In genomic region chr12:76790446-76791084, GRCm38 (mm10) we compare ENCODE assay signal across 16 mouse cellular contexts. TPM values are rescaled to one million over a fixed set of nuclear protein-coding genes. Genes with fewer than 3 reads are reported as not detected.
A peak's percentile ranks its signal among the peaks of the same experiment; 100 is the strongest.
DNase-seq lines count a peak whose midpoint lies in the region; ATAC-seq and TF ChIP-seq lines count a peak whose summit lies in the region.
"Had no signal": no experiment of that assay in that cellular context is flagged by ENCODE, and none has a peak within 500 bp of the region (broad histone marks: within the 10 kb centered on the region; RNA-seq: fewer than 3 reads in every experiment).

No protein-coding gene starts in this region.

- H3K36me3 ChIP-seq in heart, embryonic 12.5 days, result no peaks in the 10 kb centered on the region
- no peaks in the 10 kb centered on the region for H3K36me3 ChIP-seq in intestine, embryonic 14.5 days (ENCODE audit: control insufficient read depth, insufficient read depth, low read length)
- H3K36me3 ChIP-seq in intestine, postnatal 0 days (ENCODE audit: control insufficient read depth, insufficient read depth), result peaks cover 4% of the 10 kb centered on the region; the same call in 1 of the 2 replicates
- H3K36me3 ChIP-seq: hindbrain, embryonic 13.5 days; limb, embryonic 13.5 days had no signal

- no peak for DNase-seq in heart, postnatal 25 days (ENCODE audit: low spot score)
- no peak for DNase-seq in intestine, embryonic 14.5 days (ENCODE audit: low spot score)
- peak; percentile 43 for DNase-seq in MEL-GATA-1-ER (ENCODE audit: extremely low read depth, low read depth)
- DNase-seq in spleen, postnatal 36 days (ENCODE audit: low spot score in 2 of 2), result no peak
- DNase-seq: cerebellum, adult 9-11 months; gastrocnemius, postnatal 36 days; kidney, adult 18-20 months; kidney, postnatal 25 days; liver, postnatal 0 days; thymus, adult 2 months had no signal

- H3K4me3 ChIP-seq in heart, embryonic 12.5 days, result peak overlapping the region; percentile 6; the same call in 1 of the 2 replicates
- H3K4me3 ChIP-seq in intestine, embryonic 14.5 days (ENCODE audit: low read depth, low read length), result no peak overlapping the region
- no peak overlapping the region for H3K4me3 ChIP-seq in intestine, postnatal 0 days (ENCODE audit: low read depth, low read length)
- H3K4me3 ChIP-seq: hindbrain, embryonic 13.5 days; limb, embryonic 13.5 days had no signal

- TF ChIP-seq CTCF in intestine, postnatal 0 days (IDR thresholded peaks at IDR 0.05; ENCODE audit: low read depth), result no peak

- peak overlapping the region; percentile 55 for H3K4me2 ChIP-seq in heart, embryonic 12.5 days
- no peak overlapping the region for H3K4me2 ChIP-seq in intestine, embryonic 14.5 days (ENCODE audit: low read length)
- H3K4me2 ChIP-seq in intestine, postnatal 0 days (replicated peaks; ENCODE audit: low read depth), result no peak overlapping the region
- H3K4me2 ChIP-seq: hindbrain, embryonic 13.5 days; limb, embryonic 13.5 days had no signal

- peaks cover 23% of the 10 kb centered on the region for H3K4me1 ChIP-seq in heart, embryonic 12.5 days (replicated peaks)
- peaks cover 4% of the 10 kb centered on the region; the same call in 1 of the 2 replicates for H3K4me1 ChIP-seq in intestine, embryonic 14.5 days (replicated peaks; ENCODE audit: control insufficient read depth, insufficient read depth, low read length)
- H3K4me1 ChIP-seq in intestine, postnatal 0 days (replicated peaks; ENCODE audit: control insufficient read depth, insufficient read depth, low read length), result no peaks in the 10 kb centered on the region
- H3K4me1 ChIP-seq: hindbrain, embryonic 13.5 days; limb, embryonic 13.5 days had no signal

- no peak; the same call in 1 of the 2 replicates for ATAC-seq in heart, embryonic 12.5 days (ENCODE audit: insufficient number of reproducible peaks, low FRiP score)
- ATAC-seq in intestine, embryonic 14.5 days (replicated peaks; ENCODE audit: low FRiP score, low TSS enrichment, low read depth), result no peak
- ATAC-seq in intestine, postnatal 0 days, result no peak
- peak; percentile 71 for ATAC-seq in megakaryocyte progenitor cell, adult 5-6 weeks (replicated peaks; ENCODE audit: poor library complexity)
- ATAC-seq: liver, postnatal 0 days had no signal

- peak overlapping the region; percentile 93 for H3K27ac ChIP-seq in heart, embryonic 12.5 days (ENCODE audit: poor library complexity, severe bottlenecking)
- peak overlapping the region; percentile 24; the same call in 1 of the 2 replicates for H3K27ac ChIP-seq in intestine, embryonic 14.5 days (ENCODE audit: low read depth)
- no peak overlapping the region; the same call in 1 of the 2 replicates for H3K27ac ChIP-seq in intestine, postnatal 0 days (ENCODE audit: low read depth, low read length)
- H3K27ac ChIP-seq: hindbrain, embryonic 13.5 days; limb, embryonic 13.5 days had no signal

- H3K9me3 ChIP-seq in heart, embryonic 12.5 days (replicated peaks), result no peaks in the 10 kb centered on the region
- no peaks in the 10 kb centered on the region for H3K9me3 ChIP-seq in intestine, embryonic 14.5 days (ENCODE audit: control insufficient read depth, low read length)
- H3K9me3 ChIP-seq in intestine, postnatal 0 days (ENCODE audit: control insufficient read depth), result no peaks in the 10 kb centered on the region
- H3K9me3 ChIP-seq: hindbrain, embryonic 13.5 days; limb, embryonic 13.5 days had no signal

- WGBS in heart, embryonic 12.5 days, result 13% methylated on average over 8 of the region's 8 CpGs
- 26% methylated on average over 8 of the region's 8 CpGs for WGBS in intestine, embryonic 14.5 days
- WGBS in intestine, postnatal 0 days, result 38% methylated on average over 8 of the region's 8 CpGs

- intact Hi-C loops in heart, postnatal 25 days (cut with DNase I), result no loop called here

- 0 out of 2 replicates have a peak overlapping the region, but pooled peaks have one; percentile 31 for H3K9ac ChIP-seq in heart, embryonic 12.5 days
- no peak overlapping the region for H3K9ac ChIP-seq in intestine, embryonic 14.5 days (ENCODE audit: low read length)
- H3K9ac ChIP-seq in intestine, postnatal 0 days (ENCODE audit: low read depth, low read length), result no peak overlapping the region
- H3K9ac ChIP-seq: hindbrain, embryonic 13.5 days; limb, embryonic 13.5 days; liver, postnatal 0 days had no signal

- H3K27me3 ChIP-seq in heart, embryonic 12.5 days (replicated peaks), result no peaks in the 10 kb centered on the region
- no peaks in the 10 kb centered on the region for H3K27me3 ChIP-seq in intestine, embryonic 14.5 days (replicated peaks; ENCODE audit: control insufficient read depth, insufficient read depth, low read length)
- H3K27me3 ChIP-seq in intestine, postnatal 0 days (replicated peaks; ENCODE audit: control insufficient read depth, insufficient read depth, low read length), result no peaks in the 10 kb centered on the region
- H3K27me3 ChIP-seq: hindbrain, embryonic 13.5 days; limb, embryonic 13.5 days had no signal

RNA-seq across cellular contexts. Expression of gene Gpx2, which starts 4.8 kb away (rescaled TPM):
- polyA plus RNA-seq in heart, embryonic 12.5 days (2016; fragmentation: Nextera tagmentation; extraction: Ambion mirVana), result 0.49 TPM in 1 of 2 replicates, not detected in the other
- total RNA-seq in heart, postnatal 25 days (2021), result not detected
- 85.8 and 98.3 TPM in 2 replicates for polyA plus RNA-seq in intestine, embryonic 14.5 days (2014; fragmentation: Nextera tagmentation; extraction: Ambion mirVana)
- 132 and 148 TPM in 2 replicates for polyA plus RNA-seq in intestine, postnatal 0 days (2015; fragmentation: Nextera tagmentation; extraction: Ambion mirVana)
- not detected in 2 replicates for total RNA-seq in megakaryocyte progenitor cell, adult 5-6 weeks (2015)
- total RNA-seq in megakaryocyte progenitor cell, adult 5-6 weeks (2017), result not detected in 2 replicates
- total RNA-seq: adrenal gland, postnatal 4 days; gastrocnemius, postnatal 36 days had no signal
- polyA plus RNA-seq: hindbrain, embryonic 13.5 days had no signal

RNA-seq across cellular contexts. Expression of gene Fntb, which starts 25.2 kb away (rescaled TPM):
- polyA plus RNA-seq in heart, embryonic 12.5 days (2016; fragmentation: Nextera tagmentation; extraction: Ambion mirVana), result 30.9 and 31.7 TPM in 2 replicates
- total RNA-seq in heart, postnatal 25 days (2021), result 10 to 100 TPM; 13.0 to 14.3 TPM
- 39.3 and 44.6 TPM in 2 replicates for polyA plus RNA-seq in intestine, embryonic 14.5 days (2014; fragmentation: Nextera tagmentation; extraction: Ambion mirVana)
- 13.1 and 13.5 TPM in 2 replicates for polyA plus RNA-seq in intestine, postnatal 0 days (2015; fragmentation: Nextera tagmentation; extraction: Ambion mirVana)
- 11.9 and 12.7 TPM in 2 replicates for total RNA-seq in megakaryocyte progenitor cell, adult 5-6 weeks (2015)
- total RNA-seq in megakaryocyte progenitor cell, adult 5-6 weeks (2017), result 5.0 and 7.3 TPM in 2 replicates

RNA-seq across cellular contexts. Expression of gene Churc1, which starts 25.2 kb away (rescaled TPM):
- polyA plus RNA-seq in heart, embryonic 12.5 days (2016; fragmentation: Nextera tagmentation; extraction: Ambion mirVana), result 124 and 131 TPM in 2 replicates
- total RNA-seq in heart, postnatal 25 days (2021), result 10 to 100 TPM; 84.7 to 90.6 TPM
- 143 and 146 TPM in 2 replicates for polyA plus RNA-seq in intestine, embryonic 14.5 days (2014; fragmentation: Nextera tagmentation; extraction: Ambion mirVana)
- 129 and 136 TPM in 2 replicates for polyA plus RNA-seq in intestine, postnatal 0 days (2015; fragmentation: Nextera tagmentation; extraction: Ambion mirVana)
- total RNA-seq in megakaryocyte progenitor cell, adult 5-6 weeks (2015), result 57.2 and 68.0 TPM in 2 replicates
- 46.1 and 48.9 TPM in 2 replicates for total RNA-seq in megakaryocyte progenitor cell, adult 5-6 weeks (2017)

RNA-seq across cellular contexts. Expression of gene Rab15, which starts 32.1 kb away (rescaled TPM):
- 2.9 and 3.6 TPM in 2 replicates for polyA plus RNA-seq in heart, embryonic 12.5 days (2016; fragmentation: Nextera tagmentation; extraction: Ambion mirVana)
- total RNA-seq in heart, postnatal 25 days (2021), result 1 to 10 TPM in 1 of 2 experiments, under 1 TPM in 1; 0.45 to 1.3 TPM
- polyA plus RNA-seq in intestine, embryonic 14.5 days (2014; fragmentation: Nextera tagmentation; extraction: Ambion mirVana), result 22.3 and 23.3 TPM in 2 replicates
- polyA plus RNA-seq in intestine, postnatal 0 days (2015; fragmentation: Nextera tagmentation; extraction: Ambion mirVana), result 6.4 and 7.5 TPM in 2 replicates
- not detected in 2 replicates for total RNA-seq in megakaryocyte progenitor cell, adult 5-6 weeks (2015)
- 1.1 TPM in 1 of 2 replicates, not detected in the other for total RNA-seq in megakaryocyte progenitor cell, adult 5-6 weeks (2017)

Comparison
In these comparisons a context has a peak if more than half of its experiments do, and no peak if none do; other contexts are left out.
1. RNA of gene Gpx2, which starts 4.8 kb away (polyA plus RNA-seq): 132 to 148 TPM in intestine, postnatal 0 days and 85.8 to 98.3 TPM in intestine, embryonic 14.5 days; 0.49 TPM in heart, embryonic 12.5 days; every median in the first group is over 10 times any median in the second.